Mouse (Mus musculus) liver (tissue): ENCODE measurements around the gene Exoc7.

Experiments used
- DNase-seq: peaks from one replicate; pipeline ENCODE4 v3.0.0-alpha.2; 2020; ENCODE audit warnings: mixed read lengths

The Exoc7 gene

GRCm38 (mm10) chr11:116307019-116307725 lies at the start of gene Exoc7:
TSS of gene Exoc7 (minus strand) at chr11:116307233.
- no peak for DNase-seq

GRCm38 (mm10) chr11:116354521-116354920 lies 47.5 kb upstream of the Exoc7 start:
- no peak for DNase-seq

DNA sequence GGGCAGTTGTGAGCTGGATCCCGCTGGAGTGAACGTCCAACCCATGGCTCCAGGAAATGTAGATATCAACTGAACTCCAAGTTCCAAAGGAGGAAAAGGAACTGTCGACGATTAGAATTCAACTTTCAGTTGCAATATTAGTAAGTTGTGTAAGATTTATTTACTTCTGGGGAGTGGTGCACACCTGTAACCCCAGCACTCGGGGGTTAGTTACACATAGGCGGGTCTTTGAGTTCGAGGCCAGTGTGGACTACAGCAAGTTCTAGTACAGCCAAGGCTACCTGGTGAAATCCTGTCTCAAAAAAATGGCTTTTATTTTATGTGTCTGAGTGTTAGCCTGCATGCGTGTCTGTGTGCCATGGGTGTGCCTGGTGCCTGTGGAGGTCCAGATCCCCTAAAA lies 46.5 kb upstream of the Exoc7 start:
- no peak for DNase-seq

DNA sequence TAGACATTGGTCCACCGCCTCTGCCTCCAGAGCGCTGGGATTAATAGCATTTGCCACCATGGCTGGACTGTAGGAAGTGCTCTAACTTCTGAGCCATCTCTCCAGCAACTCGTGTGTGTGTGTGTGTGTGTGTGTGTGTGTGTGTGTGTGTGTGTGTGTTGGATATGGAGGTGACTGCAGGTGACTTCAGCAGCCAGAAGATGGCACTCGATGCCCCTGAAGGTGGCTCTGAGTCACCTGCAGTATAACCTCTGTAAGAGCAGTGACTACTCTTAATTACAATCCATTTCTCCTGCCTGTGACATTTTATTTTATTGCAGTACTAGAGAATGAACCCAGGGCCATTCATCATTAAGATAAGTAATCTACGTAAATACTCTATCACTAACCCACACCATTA lies 44.3 kb upstream of the Exoc7 start:
- DNase-seq = no peak

- no peak for DNase-seq
Observed at GRCm38 (mm10) chr11:116347955-116348354, 40.9 kb upstream of the Exoc7 start.

- no peak for DNase-seq
Observed at GRCm38 (mm10) chr11:116347012-116347411, 40.0 kb upstream of the Exoc7 start.

DNA sequence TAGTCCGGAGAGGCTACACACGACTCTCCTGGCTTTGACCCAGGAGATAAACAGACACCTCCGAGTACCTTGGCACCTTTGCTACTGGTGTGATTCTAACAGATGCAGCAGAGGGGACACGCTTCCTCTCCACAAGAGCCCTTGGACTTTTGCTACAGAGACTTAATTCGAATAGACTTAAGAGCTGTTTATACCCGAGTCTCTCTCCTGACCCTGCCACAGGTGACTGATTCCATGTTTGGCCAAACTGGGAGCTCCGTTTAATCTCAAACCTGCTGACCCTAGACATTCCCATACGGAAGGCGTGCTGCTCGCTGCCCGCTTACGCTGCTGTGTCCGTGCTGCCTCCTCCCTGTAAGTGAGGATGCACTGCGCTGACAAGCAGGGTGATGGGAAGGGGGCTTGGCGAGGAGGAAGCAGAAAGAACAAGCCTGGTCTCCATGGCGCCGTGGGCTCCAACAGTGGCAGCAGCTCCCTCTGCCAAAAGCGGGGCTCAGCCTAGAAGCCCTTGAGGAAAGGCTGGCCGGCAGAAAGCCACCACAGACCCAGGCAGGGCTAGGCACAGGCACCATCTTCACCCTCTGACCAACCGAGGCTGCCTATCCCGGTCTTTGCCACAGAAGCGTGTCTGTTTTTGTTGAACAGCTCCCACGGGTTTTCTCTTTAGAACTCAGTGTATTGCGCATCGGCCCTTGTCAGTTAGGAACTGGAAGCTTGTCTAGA lies 35.2 kb upstream of the Exoc7 start:
- no peak for DNase-seq

DNA sequence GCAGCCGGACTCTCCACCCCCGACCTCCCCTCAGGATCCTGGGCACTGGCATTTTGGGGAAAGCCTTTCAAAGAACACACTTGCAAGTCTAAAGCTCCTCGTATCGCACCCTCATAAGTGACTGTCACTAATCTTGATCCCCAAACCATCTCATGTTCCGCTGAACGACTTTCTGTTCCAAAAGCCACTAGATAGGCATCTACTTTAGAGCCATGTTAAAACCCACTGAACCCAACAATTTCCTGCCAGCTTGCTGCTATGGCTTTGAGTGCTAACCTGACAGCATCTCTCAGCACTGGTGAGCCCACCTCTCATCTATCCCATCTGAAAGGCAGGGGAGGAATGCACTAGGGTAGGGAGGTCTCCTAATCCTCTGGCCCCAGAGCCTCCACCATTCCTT lies 30.5 kb upstream of the Exoc7 start:
- no peak for DNase-seq

DNA sequence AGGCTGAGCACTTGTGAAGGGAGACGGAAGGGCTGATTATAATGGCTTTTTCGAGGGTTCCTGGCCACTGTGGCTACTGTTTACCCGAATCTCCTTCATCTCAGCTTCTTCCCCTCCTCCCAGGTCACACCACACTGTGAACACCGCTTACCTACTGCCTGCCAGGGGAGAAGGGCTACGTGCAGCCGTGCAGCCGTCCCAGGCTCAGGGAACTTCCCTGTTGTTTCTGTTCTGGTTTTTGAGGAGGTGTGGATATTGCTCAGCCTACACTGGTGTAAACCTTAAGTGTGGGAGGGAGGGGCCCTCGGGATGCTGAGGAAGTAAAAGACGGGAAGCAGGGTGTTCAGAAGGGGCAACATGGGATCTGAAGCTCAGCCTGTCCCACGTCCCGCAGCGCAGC lies 30.0 kb upstream of the Exoc7 start:
- DNase-seq = no peak

- DNase-seq = no peak
Observed at GRCm38 (mm10) chr11:116336393-116336792, 29.4 kb upstream of the Exoc7 start.

GRCm38 (mm10) chr11:116335244-116336036 lies 28.4 kb upstream of the Exoc7 start, which contains the start of gene Foxj1:
TSS of gene Foxj1 (minus strand) at chr11:116335399.
- DNase-seq = peak; percentile 91

DNA sequence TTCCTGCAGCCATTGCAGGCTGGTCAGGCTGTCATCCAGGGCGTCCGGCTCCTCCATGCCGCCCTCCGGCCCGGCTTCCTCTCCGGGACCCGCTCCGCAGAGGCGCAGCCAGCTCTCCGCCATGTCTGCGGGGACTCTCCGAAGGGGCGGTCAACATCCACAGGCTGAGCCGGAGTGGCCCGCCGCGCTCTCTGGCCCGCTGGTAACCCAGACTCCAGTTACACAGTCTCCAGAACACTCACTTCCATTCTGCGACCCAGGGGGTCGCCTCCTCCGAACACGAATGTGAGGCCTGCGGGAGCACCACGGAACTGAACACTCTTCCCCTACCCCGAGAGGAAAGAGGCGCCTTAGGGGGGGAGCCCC lies 27.4 kb upstream of the Exoc7 start:
- DNase-seq = no peak

GRCm38 (mm10) chr11:116333526-116334416 lies 26.7 kb upstream of the Exoc7 start:
- DNase-seq = no peak

- DNase-seq = no peak
Observed at GRCm38 (mm10) chr11:116332983-116333270, 25.9 kb upstream of the Exoc7 start.

- DNase-seq = no peak
Observed at GRCm38 (mm10) chr11:116332232-116332982, 25.4 kb upstream of the Exoc7 start.

- DNase-seq = no peak
Observed at GRCm38 (mm10) chr11:116330211-116330518, 23.1 kb upstream of the Exoc7 start.

- no peak for DNase-seq
Observed at GRCm38 (mm10) chr11:116329314-116330210, 22.5 kb upstream of the Exoc7 start.

- DNase-seq = no peak
Observed at GRCm38 (mm10) chr11:116326963-116327603, 20.1 kb upstream of the Exoc7 start.

GRCm38 (mm10) chr11:116318719-116319659 lies 12.0 kb upstream of the Exoc7 start:
- peak; percentile 88 for DNase-seq
